Mouse (Mus musculus): ENCODE measurements around the gene Iqschfp. TPM values are rescaled to one million over a fixed set of nuclear protein-coding genes. Genes with fewer than 3 reads are reported as not detected.
A peak's percentile ranks its signal among the peaks of the same experiment; 100 is the strongest.

Gene Iqschfp
- total and polyA plus RNA-seq, 2 experiments from 2014 or later, result not detected

DNA sequence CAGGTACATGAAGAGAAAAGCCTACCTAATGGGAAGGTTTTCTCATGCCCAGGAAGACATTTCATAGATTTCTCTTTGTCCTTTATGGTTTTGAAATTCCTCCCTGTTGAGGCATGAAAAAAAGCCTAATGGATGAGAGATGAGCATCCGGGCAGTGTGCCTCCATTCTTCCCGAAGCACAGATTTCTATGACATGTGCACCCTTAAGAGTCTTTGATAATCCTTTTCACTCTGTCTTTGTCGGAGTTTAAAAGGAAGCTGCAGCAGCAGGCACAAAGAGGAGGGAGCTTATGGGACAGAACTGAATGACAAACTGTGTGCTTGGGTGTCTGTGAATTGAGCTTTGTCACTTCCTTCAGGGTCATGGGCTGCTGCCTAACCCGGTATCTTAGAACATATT lies 127.4 kb downstream of the Iqschfp start:
- Histone ChIP-seq H3K9ac (replicated peaks; ENCODE audit: low read depth, low read length) (no peak overlapping the region), H3K4me1 (ENCODE audit: control insufficient read depth, insufficient read depth) (no peaks in the 10 kb centered on the region), H3K4me2 (ENCODE audit: low read depth, low read length) (no peak overlapping the region), H3K36me3 (replicated peaks; ENCODE audit: control insufficient read depth, insufficient read depth, low read length) (no peaks in the 10 kb centered on the region), H3K4me3 (ENCODE audit: low read depth, low read length) (no peak overlapping the region), H3K27me3 (ENCODE audit: control insufficient read depth, insufficient read depth, low read length) (no peaks in the 10 kb centered on the region), H3K9me3 (replicated peaks; ENCODE audit: control insufficient read depth, low read length) (no peaks in the 10 kb centered on the region), H3K27ac (ENCODE audit: low read depth) (no peak overlapping the region)
- DNase-seq (ENCODE audit: low spot score) (no peak), ATAC-seq (ENCODE audit: insufficient read depth, low read depth) (no peak)
- TF ChIP-seq CTCF (IDR thresholded peaks at IDR 0.05; ENCODE audit: low read depth) (no peak), EP300 (IDR thresholded peaks at IDR 0.05; ENCODE audit: low read depth) (no peak)
- WGBS, result 56% methylated on average over 4 of the region's 4 CpGs

DNA sequence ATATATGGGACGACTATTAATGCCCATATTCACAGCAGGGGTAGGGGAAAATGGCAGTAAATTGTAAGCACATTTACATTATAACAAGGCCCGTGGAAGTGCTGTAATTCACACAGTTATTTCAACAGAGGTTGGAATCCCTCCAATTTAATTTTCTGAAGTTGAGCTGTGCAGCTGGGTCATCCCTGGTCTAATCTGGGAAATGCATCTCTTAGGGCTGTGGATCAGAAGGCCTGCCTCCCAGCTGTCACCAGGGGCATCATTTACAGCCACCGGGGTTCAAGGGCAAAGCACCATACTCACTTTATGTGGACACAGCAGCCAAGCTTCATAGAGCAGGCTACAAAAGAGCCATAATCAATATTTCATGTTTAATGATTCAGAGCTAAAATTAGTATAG lies 144.1 kb downstream of the Iqschfp start:
- no peak for DNase-seq (ENCODE audit: low spot score)
- 57% methylated on average over 3 of the region's 3 CpGs for WGBS

DNA sequence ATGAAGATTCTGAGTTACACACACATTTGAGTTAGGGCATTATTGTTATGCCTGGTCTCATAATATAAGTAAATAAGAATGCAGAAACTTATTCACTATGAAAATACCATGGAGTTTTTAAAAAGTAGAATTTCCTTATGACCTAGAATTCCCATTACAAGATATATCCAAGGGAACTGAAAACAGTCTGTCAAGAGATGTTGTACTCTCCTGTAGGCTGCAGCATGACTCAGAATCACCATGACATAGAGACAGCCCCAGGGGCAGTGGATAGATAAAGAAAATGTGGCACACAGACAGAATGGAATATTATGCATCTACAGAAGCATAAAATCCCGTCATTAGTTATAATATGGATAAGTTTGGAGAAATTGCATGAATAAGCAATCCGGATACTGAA lies 150.9 kb downstream of the Iqschfp start:
- no peaks in the 10 kb centered on the region for H3K9me3 ChIP-seq (replicated peaks; ENCODE audit: control insufficient read depth, low read length)
- no peak overlapping the region for H3K27ac ChIP-seq (ENCODE audit: low read depth)
- H3K4me1 ChIP-seq (ENCODE audit: control insufficient read depth, insufficient read depth), result no peaks in the 10 kb centered on the region
- no peak overlapping the region for H3K4me2 ChIP-seq (ENCODE audit: low read depth, low read length)
- TF ChIP-seq CTCF (IDR thresholded peaks at IDR 0.05; ENCODE audit: low read depth) (no peak), EP300 (IDR thresholded peaks at IDR 0.05; ENCODE audit: low read depth) (no peak)
- H3K36me3 ChIP-seq (replicated peaks; ENCODE audit: control insufficient read depth, insufficient read depth, low read length), result no peaks in the 10 kb centered on the region
- H3K4me3 ChIP-seq (ENCODE audit: low read depth, low read length), result no peak overlapping the region
- 0 out of 2 replicates have a peak, but pooled peaks cover 5% of the 10 kb centered on the region for H3K27me3 ChIP-seq (ENCODE audit: control insufficient read depth, insufficient read depth, low read length)
- ATAC-seq (ENCODE audit: insufficient read depth, low read depth), result no peak
- DNase-seq (ENCODE audit: low spot score), result no peak
- WGBS, result 78% methylated on average over 2 of the region's 2 CpGs
- no peak overlapping the region for H3K9ac ChIP-seq (replicated peaks; ENCODE audit: low read depth, low read length)

More for the DNA sequence above, 144.1 kb downstream of the Iqschfp start:
- no peaks in the 10 kb centered on the region for H3K27me3 ChIP-seq (ENCODE audit: control insufficient read depth, insufficient read depth, low read length)
- H3K9ac ChIP-seq (replicated peaks; ENCODE audit: low read depth, low read length), result no peak overlapping the region
- H3K4me3 ChIP-seq (ENCODE audit: low read depth, low read length), result no peak overlapping the region
- H3K4me1 ChIP-seq (ENCODE audit: control insufficient read depth, insufficient read depth), result no peaks in the 10 kb centered on the region
- no peaks in the 10 kb centered on the region for H3K36me3 ChIP-seq (replicated peaks; ENCODE audit: control insufficient read depth, insufficient read depth, low read length)
- no peak for ATAC-seq (ENCODE audit: insufficient read depth, low read depth)
- H3K9me3 ChIP-seq (replicated peaks; ENCODE audit: control insufficient read depth, low read length), result no peaks in the 10 kb centered on the region
- TF ChIP-seq EP300 (IDR thresholded peaks at IDR 0.05; ENCODE audit: low read depth), result no peak
- TF ChIP-seq CTCF (IDR thresholded peaks at IDR 0.05; ENCODE audit: low read depth), result no peak
- H3K4me2 ChIP-seq (ENCODE audit: low read depth, low read length), result no peak overlapping the region
- no peak overlapping the region for H3K27ac ChIP-seq (ENCODE audit: low read depth)

DNA sequence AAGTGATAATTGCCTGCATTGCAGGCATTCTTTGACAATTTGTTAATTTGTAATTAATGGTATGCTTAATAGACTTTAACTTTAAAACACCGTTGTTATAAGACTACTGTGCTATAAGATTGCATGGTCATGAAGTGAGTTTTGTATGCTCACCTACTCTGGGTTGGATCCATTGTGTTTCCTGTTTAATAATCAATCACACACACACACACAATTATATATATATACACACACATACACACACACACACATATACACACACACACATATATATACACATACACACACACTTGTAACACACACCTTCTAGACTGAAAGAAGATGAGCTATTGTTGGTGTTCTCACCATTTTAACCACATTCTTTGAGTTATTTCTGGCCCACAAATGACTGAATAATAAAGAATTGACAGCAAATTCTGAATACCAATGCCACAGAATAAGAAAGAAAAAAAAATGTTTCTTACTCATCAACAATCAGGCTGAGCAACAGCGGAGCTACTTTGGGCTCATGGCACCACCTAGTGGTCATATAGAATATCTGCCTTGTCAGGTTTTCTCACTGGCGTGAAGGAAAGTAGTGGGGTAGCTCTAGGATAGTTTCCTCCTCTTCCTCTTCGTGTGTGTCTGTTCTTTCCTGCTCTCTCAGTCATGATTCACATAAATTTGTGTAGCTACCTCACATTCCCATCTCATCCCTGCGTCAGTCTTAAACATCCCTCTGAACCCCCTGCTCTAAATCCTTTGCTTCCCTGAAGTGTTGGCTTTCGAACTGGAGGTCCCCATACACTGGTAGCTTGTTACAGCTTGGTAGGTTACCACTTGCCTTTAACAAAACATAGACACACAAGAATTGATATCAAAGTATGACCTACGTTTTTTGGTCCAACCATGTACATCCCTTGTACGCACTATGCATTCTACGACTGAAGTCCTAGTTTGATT lies 153.7 kb downstream of the Iqschfp start:
- Histone ChIP-seq H3K27me3 (ENCODE audit: control insufficient read depth, insufficient read depth, low read length) (0 out of 2 replicates have a peak, but pooled peaks cover 5% of the 10 kb centered on the region), H3K4me1 (ENCODE audit: control insufficient read depth, insufficient read depth) (no peaks in the 10 kb centered on the region), H3K9me3 (replicated peaks; ENCODE audit: control insufficient read depth, low read length) (no peaks in the 10 kb centered on the region), H3K4me3 (ENCODE audit: low read depth, low read length) (no peak overlapping the region), H3K4me2 (ENCODE audit: low read depth, low read length) (no peak overlapping the region), H3K9ac (replicated peaks; ENCODE audit: low read depth, low read length) (no peak overlapping the region), H3K36me3 (replicated peaks; ENCODE audit: control insufficient read depth, insufficient read depth, low read length) (no peaks in the 10 kb centered on the region), H3K27ac (ENCODE audit: low read depth) (no peak overlapping the region)
- 49% methylated on average over 9 of the region's 9 CpGs for WGBS
- ATAC-seq (ENCODE audit: insufficient read depth, low read depth) (no peak), DNase-seq (ENCODE audit: low spot score) (peak; percentile 59)
- TF ChIP-seq CTCF (IDR thresholded peaks at IDR 0.05; ENCODE audit: low read depth) (peak; percentile 85), EP300 (IDR thresholded peaks at IDR 0.05; ENCODE audit: low read depth) (no peak)

DNA sequence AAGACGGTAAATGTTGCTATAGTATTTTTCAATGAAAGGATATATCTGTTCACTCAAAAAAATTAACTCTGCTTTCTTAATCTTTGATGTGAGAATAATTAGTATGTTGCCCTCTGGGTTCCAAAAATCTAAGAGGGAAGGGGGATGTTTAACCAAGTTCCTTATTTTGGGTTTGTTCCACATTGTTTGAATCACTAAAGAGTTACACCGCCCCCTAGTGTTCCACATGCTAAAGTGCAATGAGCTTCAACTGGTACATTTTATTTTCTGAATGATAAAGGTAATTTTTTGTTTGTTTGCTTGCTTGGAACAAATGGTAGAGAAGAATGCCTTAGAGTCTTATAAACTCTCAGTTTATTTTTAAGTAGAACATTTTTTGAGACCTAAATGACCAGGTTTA lies 161.5 kb downstream of the Iqschfp start:
- no peaks in the 10 kb centered on the region for H3K9me3 ChIP-seq (replicated peaks; ENCODE audit: control insufficient read depth, low read length)
- no peaks in the 10 kb centered on the region for H3K4me1 ChIP-seq (ENCODE audit: control insufficient read depth, insufficient read depth)
- WGBS, result 48% methylated on average over 2 of the region's 2 CpGs
- no peak overlapping the region for H3K4me2 ChIP-seq (ENCODE audit: low read depth, low read length)
- TF ChIP-seq CTCF (IDR thresholded peaks at IDR 0.05; ENCODE audit: low read depth) (peak; percentile 58), EP300 (IDR thresholded peaks at IDR 0.05; ENCODE audit: low read depth) (no peak)
- no peak overlapping the region for H3K9ac ChIP-seq (replicated peaks; ENCODE audit: low read depth, low read length)
- peak; percentile 21 for DNase-seq (ENCODE audit: low spot score)
- H3K36me3 ChIP-seq (replicated peaks; ENCODE audit: control insufficient read depth, insufficient read depth, low read length), result no peaks in the 10 kb centered on the region
- H3K27me3 ChIP-seq (ENCODE audit: control insufficient read depth, insufficient read depth, low read length), result no peaks in the 10 kb centered on the region
- ATAC-seq (ENCODE audit: insufficient read depth, low read depth), result no peak
- H3K27ac ChIP-seq (ENCODE audit: low read depth), result no peak overlapping the region
- no peak overlapping the region for H3K4me3 ChIP-seq (ENCODE audit: low read depth, low read length)
